Mouse (Mus musculus) limb, embryonic 10.5 days (tissue): ENCODE data around the gene Klra10. TPM values are rescaled to one million over a fixed set of nuclear protein-coding genes. Genes with fewer than 3 reads are reported as not detected.
"Not testable (repeated sequence)": the region's sequence is repeated elsewhere in the genome, so short reads cannot be mapped to it uniquely, and the experiment has no call there.

ENCODE experiments used
- DNase-seq: peaks from one replicate; pipeline ENCODE4 v3.0.0-alpha.2; 2017; ENCODE audit warnings: low spot score
- H3K27ac ChIP-seq: fragments of 300-500 bp; sonication (generic); 2 replicates; pipeline ENCODE4 v1.5.1; 2016; ENCODE audit warnings: mild to moderate bottlenecking
- H3K27me3 ChIP-seq: fragments of 300-500 bp; sonication (generic); 2 replicates; pipeline ENCODE4 v1.6.1; 2016; ENCODE audit warnings: low read depth, mild to moderate bottlenecking; ENCODE audit not compliant: poor library complexity, severe bottlenecking
- H3K36me3 ChIP-seq: fragments of 300-500 bp; sonication (generic); 2 replicates; pipeline ENCODE4 v1.6.1; 2016; ENCODE audit warnings: mild to moderate bottlenecking, moderate library complexity
- H3K4me1 ChIP-seq: fragments of 300-500 bp; sonication (generic); 2 replicates; pipeline ENCODE4 v1.6.1; 2016
- H3K4me3 ChIP-seq: fragments of 300-500 bp; sonication (generic); 2 replicates; pipeline ENCODE4 v1.5.1; 2016; ENCODE audit warnings: mild to moderate bottlenecking, moderate library complexity
- H3K9me3 ChIP-seq: fragments of 300-500 bp; sonication (generic); replicated peaks from 2 replicates; pipeline ENCODE4 v1.6.1; 2016; ENCODE audit warnings: mild to moderate bottlenecking
- WGBS: fragments of 180-500 bp; shearing (Covaris S2); methylation state at CpG from one replicate; pipeline ENCODE4 v1.1.7; 2016; 5-methylcytosine and 5-hydroxymethylcytosine counted together
- polyA plus RNA-seq: library from polyadenylated mRNA; unstranded; fragments of >200 nt; fragmentation: Nextera tagmentation; extraction: Ambion mirVana; gene quantifications from 2 replicates; pipeline ENCODE4 v1.2.1, GENCODE M21; 2016

The Klra10 gene
- polyA plus RNA-seq, result not detected in 2 replicates

DNA sequence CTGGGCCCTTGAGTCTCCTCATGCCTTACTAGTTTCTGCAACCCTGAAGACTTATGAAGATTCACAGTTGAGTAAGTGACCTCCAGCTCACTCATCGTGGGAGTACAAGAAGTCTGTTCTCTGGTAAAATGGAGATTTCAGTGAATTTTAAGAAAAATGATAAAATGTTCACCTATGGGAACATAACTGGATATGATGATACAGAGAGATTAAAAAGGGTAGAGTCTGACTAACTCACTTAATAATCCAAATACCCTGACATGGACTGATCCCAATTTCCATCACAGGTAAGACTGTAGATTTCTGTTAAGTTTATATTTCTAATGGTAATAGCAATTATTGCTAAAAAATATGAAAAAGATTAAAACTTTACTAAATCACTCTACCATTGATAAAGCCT is at the start of gene Klra10:
TSS of gene Klra10 (minus strand) at position 101 of the 400 bp plus-strand sequence.
- H3K4me3 ChIP-seq, H3K36me3 ChIP-seq, H3K27me3 ChIP-seq, DNase-seq, H3K9me3 ChIP-seq, H3K27ac ChIP-seq, H3K4me1 ChIP-seq: not testable (repeated sequence)
- 90% methylated on average over 1 of the region's 1 CpGs for WGBS

DNA sequence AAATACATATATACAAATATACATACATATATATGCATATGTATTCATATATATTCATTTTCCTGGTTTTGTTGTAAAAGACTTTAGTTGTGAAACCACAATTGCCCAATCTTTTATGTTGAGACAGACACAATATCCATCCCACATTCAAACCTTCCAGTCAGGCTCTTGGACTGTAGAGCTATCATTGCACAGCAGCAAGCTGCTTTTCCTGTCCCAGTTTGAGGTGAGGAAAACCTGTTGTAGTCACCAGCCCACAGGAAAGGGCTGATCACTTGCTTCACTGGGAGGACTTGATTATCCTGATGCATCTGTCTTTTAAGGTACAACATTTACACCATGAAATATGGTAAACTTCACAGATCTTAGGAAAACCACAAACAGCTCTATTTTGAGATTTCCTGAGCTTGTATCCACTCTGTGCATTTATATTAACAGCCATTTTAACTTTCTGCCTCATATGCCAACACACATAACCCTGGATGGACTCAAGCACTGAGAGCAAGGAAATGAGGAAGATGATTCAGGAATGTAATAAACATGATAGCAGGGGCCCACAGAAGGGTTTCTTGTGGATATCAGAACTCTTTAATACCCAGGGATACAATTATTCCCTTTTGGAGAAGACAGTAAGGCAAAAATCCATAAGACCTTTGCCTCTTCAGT is 6.4 kb upstream of the Klra10 start:
- no peak overlapping the region for H3K4me3 ChIP-seq
- no peaks in the 10 kb centered on the region for H3K27me3 ChIP-seq
- no peaks in the 10 kb centered on the region for H3K4me1 ChIP-seq
- H3K36me3 ChIP-seq, result no peaks in the 10 kb centered on the region
- no peak overlapping the region for H3K27ac ChIP-seq
- H3K9me3 ChIP-seq, result no peaks in the 10 kb centered on the region
- no peak for DNase-seq

DNA sequence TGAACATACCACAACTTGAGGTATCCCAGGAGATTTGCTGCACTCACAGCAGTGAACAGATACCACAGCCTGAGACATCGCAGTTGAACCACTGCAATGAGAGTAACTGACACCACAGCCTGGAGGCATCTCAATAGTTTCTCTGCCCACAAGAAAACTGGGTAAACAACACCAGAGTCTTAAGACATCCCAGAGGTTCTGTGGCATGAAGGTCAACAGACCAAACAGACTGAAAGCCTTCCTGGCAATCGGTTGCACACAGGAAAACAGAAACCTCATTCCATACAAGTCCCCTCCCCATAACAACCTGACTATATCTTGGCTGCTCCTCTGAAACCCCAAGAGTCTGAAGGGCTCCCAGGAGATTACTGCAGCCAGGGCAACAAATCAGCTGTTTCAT is 26.4 kb downstream of the Klra10 start:
- Histone ChIP-seq H3K36me3 (no peaks in the 10 kb centered on the region), H3K4me3 (no peak overlapping the region), H3K27me3 (no peaks in the 10 kb centered on the region), H3K9me3 (peaks cover 8% of the 10 kb centered on the region; the same call in 1 of the 2 replicates), H3K27ac (no peak overlapping the region), H3K4me1 (no peaks in the 10 kb centered on the region)
- WGBS, result 94% methylated on average over 2 of the region's 2 CpGs
- no peak for DNase-seq

DNA sequence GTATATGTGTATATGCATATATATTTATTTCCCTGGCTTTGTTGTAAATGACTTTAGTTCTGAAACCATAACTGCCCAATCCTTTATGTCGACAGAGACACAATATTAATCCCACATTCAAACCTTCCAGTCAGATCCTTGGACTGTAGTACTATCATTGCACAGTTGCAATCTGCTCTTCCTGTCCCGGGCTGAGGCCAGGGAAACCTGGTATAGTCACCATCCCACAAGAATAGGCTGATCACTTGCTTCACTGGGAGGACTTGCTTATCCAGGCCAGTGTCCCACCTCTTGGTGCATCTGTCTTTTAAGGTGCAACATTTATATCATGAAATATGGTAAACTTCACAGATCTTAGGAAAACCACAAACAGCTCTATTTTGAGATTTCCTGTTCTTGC is 44.2 kb downstream of the Klra10 start:
- Histone ChIP-seq H3K9me3 (no peaks in the 10 kb centered on the region), H3K27ac (no peak overlapping the region), H3K4me1 (no peaks in the 10 kb centered on the region), H3K27me3 (no peaks in the 10 kb centered on the region), H3K36me3 (no peaks in the 10 kb centered on the region), H3K4me3 (no peak overlapping the region)
- WGBS, result 78% methylated on average over 2 of the region's 2 CpGs
- DNase-seq, result no peak

DNA sequence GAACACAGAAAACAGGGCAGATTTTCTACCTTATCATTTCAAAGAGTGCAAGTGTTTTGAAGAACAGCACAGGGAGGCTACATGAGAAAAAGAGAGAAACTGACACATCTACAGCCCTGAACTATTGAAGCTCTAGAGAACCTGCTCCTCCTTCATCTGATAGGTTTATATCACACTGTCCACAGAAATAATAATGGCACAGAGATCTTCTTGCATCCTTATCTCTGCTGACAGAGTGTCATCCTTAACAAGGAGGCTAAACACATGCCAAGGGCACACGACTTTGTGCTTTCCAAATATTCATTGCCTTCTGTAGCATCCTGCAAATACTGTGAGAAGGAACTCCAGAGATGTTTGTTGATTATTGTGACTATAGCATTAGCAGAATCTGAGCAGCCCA is 45.1 kb downstream of the Klra10 start:
- Histone ChIP-seq H3K27me3 (no peaks in the 10 kb centered on the region), H3K4me1 (no peaks in the 10 kb centered on the region), H3K4me3 (no peak overlapping the region), H3K36me3 (no peaks in the 10 kb centered on the region), H3K9me3 (no peaks in the 10 kb centered on the region), H3K27ac (no peak overlapping the region)
- DNase-seq, result no peak
- WGBS, result 63% methylated on average over 1 of the region's 1 CpGs

DNA sequence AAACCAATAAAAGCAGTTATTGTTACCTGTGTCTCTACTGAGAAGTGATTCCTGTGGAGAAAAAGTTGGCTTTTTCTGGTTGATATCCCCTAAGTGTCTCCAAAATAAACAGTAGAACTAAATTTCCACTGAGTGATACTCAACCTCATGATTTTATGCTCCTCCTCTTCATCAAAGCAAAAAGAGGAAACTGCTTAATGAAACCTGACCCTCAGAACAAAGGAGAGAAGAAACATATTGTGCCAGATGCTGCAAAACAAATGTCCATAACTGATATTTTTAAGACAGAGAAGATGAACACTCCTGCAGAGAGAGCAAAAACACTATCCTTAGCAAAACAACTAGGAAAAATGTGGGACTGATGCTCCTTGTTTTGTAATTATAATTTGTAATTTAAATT is 48.5 kb downstream of the Klra10 start, which contains the start of gene Klra7:
TSS of gene Klra7 (minus strand) at position 101 of the 400 bp plus-strand sequence.
- no peak within 1 kb of the TSS for H3K27ac ChIP-seq
- H3K4me1 ChIP-seq, result no peaks in the 10 kb centered on the region
- H3K36me3 ChIP-seq, result no peaks in the 10 kb centered on the region
- no peaks in the 10 kb centered on the region for H3K9me3 ChIP-seq
- no peak within 1 kb of the TSS for H3K4me3 ChIP-seq
- no peak for DNase-seq
- H3K27me3 ChIP-seq, result no peaks in the 10 kb centered on the region

Other genes with a start within 250 kb of the Klra10 start
- not detected in 2 replicates for gene Klra4, start 214.7 kb downstream of the Klra10 start, polyA plus RNA-seq
- not detected in 2 replicates for gene Klra8, start 152.0 kb downstream of the Klra10 start, polyA plus RNA-seq
- gene Klra9, start 88.8 kb downstream of the Klra10 start, polyA plus RNA-seq, result not detected in 2 replicates
- not detected in 2 replicates for gene Klra7, start 48.6 kb downstream of the Klra10 start, polyA plus RNA-seq
- not detected in 2 replicates for gene Klra3, start 55.6 kb upstream of the Klra10 start, polyA plus RNA-seq
- gene Klra1, start 104.9 kb upstream of the Klra10 start, polyA plus RNA-seq, result not detected in 2 replicates